Mouse (Mus musculus): ENCODE data around the gene Arhgef15.

Arhgef15 gene

DNA sequence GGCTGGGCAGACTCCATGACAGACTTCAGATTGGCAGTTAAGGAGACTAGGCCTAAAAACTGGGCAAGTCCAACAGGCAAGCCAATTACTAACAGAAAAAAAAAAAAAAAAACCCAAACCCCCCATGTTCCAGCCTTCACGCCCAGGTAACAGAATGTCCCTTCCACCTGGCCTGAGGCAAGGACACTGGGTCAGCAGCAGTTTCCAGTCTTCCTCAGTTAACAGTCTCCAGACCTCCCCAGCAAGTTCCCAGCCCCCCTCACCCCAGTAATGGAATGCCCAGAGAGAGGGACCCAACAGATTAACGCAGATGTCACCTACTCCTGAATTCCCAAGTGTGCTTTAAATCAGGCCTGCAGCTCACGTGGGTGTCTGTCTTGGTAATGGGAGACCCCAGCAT lies 34.1 kb downstream of the Arhgef15 start:
- DNase-seq (ENCODE audit: low read depth, low spot score), result no peak

- DNase-seq (ENCODE audit: low read depth, low spot score), result no peak
These were observed 42.7 kb downstream of the Arhgef15 start for GRCm38 (mm10) chr11:68914566-68914965.

- no peak for DNase-seq (ENCODE audit: low read depth, low spot score)
These were observed 45.6 kb downstream of the Arhgef15 start for GRCm38 (mm10) chr11:68911531-68912177.

GRCm38 (mm10) chr11:68908846-68909503 lies 48.3 kb downstream of the Arhgef15 start:
- no peak for DNase-seq (ENCODE audit: low read depth, low spot score)

GRCm38 (mm10) chr11:68907251-68907650 lies 50.0 kb downstream of the Arhgef15 start:
- no peak for DNase-seq (ENCODE audit: low read depth, low spot score)

- no peak for DNase-seq (ENCODE audit: low read depth, low spot score)
These were observed 50.9 kb downstream of the Arhgef15 start for GRCm38 (mm10) chr11:68906461-68906790.

DNA sequence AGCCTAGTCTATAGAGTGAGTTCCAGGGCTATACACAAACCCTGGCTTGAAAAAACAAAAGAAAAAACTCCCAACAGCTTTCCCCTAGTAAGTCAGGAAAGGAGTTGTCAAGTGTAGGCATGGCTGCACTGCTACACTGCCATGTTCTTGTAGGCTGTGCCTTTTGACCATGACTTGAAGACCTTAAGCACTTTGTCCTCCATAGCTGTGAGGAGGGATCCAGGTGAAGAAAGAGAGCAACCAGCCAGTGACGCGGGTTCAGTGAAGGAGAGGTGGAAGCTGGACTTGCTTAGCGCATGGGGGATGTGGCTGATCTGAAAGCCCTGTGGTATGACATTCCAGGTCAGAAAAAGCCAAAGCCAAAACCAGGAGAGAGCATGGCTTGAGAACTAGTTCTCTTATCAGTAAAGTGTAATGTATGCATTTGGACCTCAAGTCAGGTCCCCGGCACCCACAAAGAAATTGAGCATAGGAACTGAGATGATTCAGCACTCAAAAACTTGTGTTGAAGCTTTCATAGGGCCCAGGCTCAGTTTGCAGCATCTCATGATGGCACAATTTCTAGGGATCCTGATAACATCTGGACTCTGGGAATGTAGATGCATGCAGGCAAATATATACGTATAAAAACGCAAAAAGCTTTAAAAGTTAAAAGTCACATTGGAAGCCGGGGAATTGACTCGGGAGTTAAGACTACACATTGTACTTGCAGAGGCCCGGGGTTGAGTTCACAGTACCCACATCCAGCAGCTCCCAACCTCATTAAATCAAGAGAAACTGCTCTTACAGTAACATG lies 51.4 kb downstream of the Arhgef15 start:
- no peak for DNase-seq (ENCODE audit: low read depth, low spot score)

DNA sequence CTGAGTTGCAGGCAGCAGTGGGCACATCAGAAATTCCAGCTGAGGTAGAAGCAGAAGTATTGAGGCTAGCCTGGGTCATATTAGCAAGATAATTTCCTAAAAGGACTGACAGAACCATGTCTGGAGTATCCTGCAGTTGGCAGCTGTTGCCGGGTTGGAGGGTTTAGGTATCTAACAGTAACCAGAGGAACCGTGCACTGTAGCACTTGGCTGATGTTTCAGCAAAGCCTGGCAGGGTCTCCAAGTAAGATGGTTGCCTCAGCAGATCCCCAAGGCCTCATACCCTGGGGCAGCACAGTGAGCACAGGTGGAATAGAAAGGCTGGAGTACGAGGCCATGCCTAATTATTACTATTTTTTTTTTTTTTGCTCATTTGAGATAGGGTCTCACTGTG lies 52.1 kb downstream of the Arhgef15 start:
- no peak for DNase-seq (ENCODE audit: low read depth, low spot score)

- DNase-seq (ENCODE audit: low read depth, low spot score), result peak; percentile 69
These were observed 52.7 kb downstream of the Arhgef15 start for GRCm38 (mm10) chr11:68904375-68905137.

DNA sequence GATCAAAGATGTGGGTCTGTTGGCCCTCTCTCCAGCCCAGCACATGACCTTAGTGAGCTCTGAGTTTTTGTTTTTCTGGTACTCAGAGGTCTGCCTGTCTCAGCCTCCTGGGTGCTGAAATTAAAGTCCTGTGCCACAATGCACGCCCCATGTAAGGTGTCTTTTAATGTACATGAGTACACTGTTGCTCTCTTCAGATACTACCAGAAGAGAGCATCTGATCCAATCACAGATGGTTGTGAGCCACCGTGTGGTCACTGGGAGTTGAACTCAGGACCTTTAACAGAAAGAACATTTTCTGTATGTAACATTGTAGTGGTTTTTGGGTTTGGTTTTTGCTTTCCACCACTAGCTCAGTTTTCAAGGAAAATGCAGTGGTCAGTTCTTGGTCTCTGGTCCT lies 53.5 kb downstream of the Arhgef15 start:
- no peak for DNase-seq (ENCODE audit: low read depth, low spot score)

- no peak for DNase-seq (ENCODE audit: low read depth, low spot score)
These were observed 54.5 kb downstream of the Arhgef15 start for GRCm38 (mm10) chr11:68902823-68903222.

DNA sequence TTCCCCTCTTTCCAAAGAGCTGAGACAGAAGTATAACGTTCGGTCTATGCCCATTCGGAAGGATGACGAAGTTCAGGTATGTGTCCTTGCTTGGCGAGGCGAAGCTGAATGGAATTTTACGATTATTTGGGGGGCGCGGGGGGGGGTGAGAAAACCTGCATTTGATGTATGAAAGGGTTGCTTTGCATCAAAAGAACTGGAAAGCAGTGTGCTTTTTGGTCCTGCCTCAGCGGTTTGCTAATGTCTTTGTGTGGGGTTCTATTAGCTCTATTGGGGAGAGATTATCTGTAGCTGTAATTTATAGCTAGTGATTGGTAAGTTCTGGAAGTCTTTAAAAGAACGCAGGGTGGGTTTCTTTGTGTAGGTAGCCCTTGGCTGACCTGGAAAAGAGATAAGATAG lies 54.9 kb downstream of the Arhgef15 start:
- no peak for DNase-seq (ENCODE audit: low read depth, low spot score)

- DNase-seq (ENCODE audit: low read depth, low spot score), result no peak
These were observed 55.3 kb downstream of the Arhgef15 start for GRCm38 (mm10) chr11:68902047-68902364.

DNA sequence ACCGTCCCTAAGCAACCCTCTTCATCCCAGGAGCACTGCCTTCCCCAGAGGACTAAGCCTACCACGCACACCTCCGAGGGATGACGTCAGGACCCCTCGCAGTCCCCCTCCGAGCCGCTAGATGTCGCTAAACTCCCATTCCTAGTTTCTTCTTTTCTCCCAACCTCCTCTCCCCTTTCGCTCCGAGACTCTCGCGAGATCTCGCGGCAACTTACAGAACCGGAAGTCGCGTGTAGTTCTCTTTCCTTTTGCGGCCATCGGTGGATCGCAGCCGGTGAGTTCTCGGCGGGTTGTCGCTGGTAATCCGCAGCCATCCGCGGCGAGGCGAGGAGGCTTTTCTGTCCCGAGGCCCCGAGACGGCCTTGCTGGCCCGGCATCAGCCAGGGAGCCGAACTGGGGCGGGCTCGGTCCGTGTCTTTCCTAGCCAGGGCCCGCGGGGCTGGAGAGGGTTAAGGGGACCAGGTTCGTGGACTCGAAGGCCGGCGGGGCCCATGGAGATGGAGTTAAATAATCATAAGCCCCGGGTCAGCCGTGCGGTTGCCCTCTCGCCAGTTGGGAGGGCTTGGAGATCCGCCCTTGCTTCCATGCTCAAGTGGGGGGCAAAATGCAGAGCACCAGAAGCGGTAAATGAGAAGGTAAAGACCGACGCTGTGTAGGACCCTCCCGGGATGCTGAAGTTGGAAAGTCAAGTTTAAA lies 55.8 kb downstream of the Arhgef15 start, which contains the start of gene Rpl26:
Rpl26 (plus strand) TSS at position 233 of the 696 bp plus-strand sequence.
- DNase-seq (ENCODE audit: low read depth, low spot score), result peak; percentile 99

GRCm38 (mm10) chr11:68900519-68901350 lies 56.5 kb downstream of the Arhgef15 start:
- DNase-seq (ENCODE audit: low read depth, low spot score), result no peak

DNA sequence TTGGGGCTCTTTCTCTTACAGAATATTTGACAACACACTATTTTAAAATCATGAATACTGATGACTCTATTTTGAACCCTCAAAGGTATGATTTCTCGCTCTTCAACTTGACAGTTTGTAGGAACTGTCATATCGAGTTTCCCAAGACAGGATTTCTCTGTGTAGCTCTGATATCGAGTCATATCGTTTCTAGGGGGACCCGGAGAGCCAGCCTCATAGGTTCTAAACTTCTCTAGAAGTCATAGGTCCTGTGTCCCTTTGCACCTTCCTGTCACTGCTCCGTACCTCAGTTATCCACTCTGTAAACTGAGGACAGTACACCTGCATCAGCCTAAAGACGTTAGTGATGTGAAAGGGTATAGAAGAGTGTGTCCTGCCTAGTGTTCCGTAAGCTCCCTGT lies 57.5 kb downstream of the Arhgef15 start:
- no peak for DNase-seq (ENCODE audit: low read depth, low spot score)

- DNase-seq (ENCODE audit: low read depth, low spot score), result no peak
These were observed 58.5 kb downstream of the Arhgef15 start for GRCm38 (mm10) chr11:68898790-68899189.

GRCm38 (mm10) chr11:68897838-68898237 lies 59.4 kb downstream of the Arhgef15 start:
- no peak for DNase-seq (ENCODE audit: low read depth, low spot score)

GRCm38 (mm10) chr11:68897120-68897519 lies 60.2 kb downstream of the Arhgef15 start:
- peak; percentile 66 for DNase-seq (ENCODE audit: low read depth, low spot score)

GRCm38 (mm10) chr11:68896247-68896646 lies 61.0 kb downstream of the Arhgef15 start:
- DNase-seq (ENCODE audit: low read depth, low spot score), result no peak

Data from A20 (cell line).